17 mouse cellular contexts compared by ENCODE assay signal in genomic region chr9:32925720-32926595, GRCm38 (mm10).
DNase-seq lines count a peak whose midpoint lies in the region; ATAC-seq and TF ChIP-seq lines count a peak whose summit lies in the region.
"Had no signal": no experiment of that assay in that cellular context is flagged by ENCODE, and none has a peak within 500 bp of the region (broad histone marks: within the 10 kb centered on the region; RNA-seq: fewer than 3 reads in every experiment).

No protein-coding gene starts in this region.

- H3K27me3 ChIP-seq in lung, postnatal 0 days (replicated peaks; ENCODE audit: insufficient read depth, low read length): no peaks in the 10 kb centered on the region
- H3K27me3 ChIP-seq: embryonic facial prominence, embryonic 15.5 days; forebrain, embryonic 13.5 days had no signal

- no peak overlapping the region for H3K27ac ChIP-seq in lung, postnatal 0 days (ENCODE audit: low read length)
- H3K27ac ChIP-seq: embryonic facial prominence, embryonic 15.5 days; forebrain, embryonic 13.5 days; kidney, postnatal 0 days; macrophage had no signal

- peak; percentile 41 for DNase-seq in lung, postnatal 25 days (ENCODE audit: low spot score)
- DNase-seq in lung, postnatal 0 days (ENCODE audit: low spot score): no peak
- DNase-seq in thymus, postnatal 14 days: peak; percentile 77
- no peak for DNase-seq in adrenal gland, adult 18-20 months (ENCODE audit: low spot score in 2 of 2)
- no peak for DNase-seq in adrenal gland, postnatal 14 days
- DNase-seq: adrenal gland, adult 8-10 months; cerebellum, postnatal 25 days; gastrocnemius, postnatal 25 days; retina, postnatal 1 day had no signal

- no peaks in the 10 kb centered on the region for H3K36me3 ChIP-seq in lung, postnatal 0 days (ENCODE audit: insufficient read depth, low read length)
- H3K36me3 ChIP-seq: embryonic facial prominence, embryonic 15.5 days had no signal

- no peak overlapping the region for H3K4me3 ChIP-seq in lung, postnatal 0 days (ENCODE audit: low read depth, low read length)
- H3K4me3 ChIP-seq: embryonic facial prominence, embryonic 15.5 days; forebrain, embryonic 13.5 days had no signal

- TF ChIP-seq EP300 in lung, postnatal 0 days (IDR thresholded peaks at IDR 0.05): no peak

- no peaks in the 10 kb centered on the region for H3K9me3 ChIP-seq in lung, postnatal 0 days (ENCODE audit: low read length)
- H3K9me3 ChIP-seq: embryonic facial prominence, embryonic 15.5 days; forebrain, embryonic 13.5 days had no signal

- 65% methylated on average over 12 of the region's 12 CpGs for WGBS in lung, postnatal 0 days

- H3K4me2 ChIP-seq in lung, postnatal 0 days (replicated peaks; ENCODE audit: low read depth, low read length): no peak overlapping the region
- H3K4me2 ChIP-seq: embryonic facial prominence, embryonic 15.5 days; forebrain, embryonic 13.5 days; liver, embryonic 11.5 days had no signal

- ATAC-seq in lung, postnatal 0 days: no peak
- ATAC-seq in activated CD4-positive, CD25-positive, alpha-beta regulatory T cell, adult 4 months: peak; percentile 49
- ATAC-seq in inflammation-experienced regulatory T-cells, adult 6 months: peak; percentile 44
- ATAC-seq: forebrain, embryonic 13.5 days; midbrain, embryonic 16.5 days had no signal

- TF ChIP-seq CTCF in lung, postnatal 0 days (IDR thresholded peaks at IDR 0.05): no peak

- no peak overlapping the region for H3K9ac ChIP-seq in lung, postnatal 0 days (replicated peaks; ENCODE audit: low read depth)
- H3K9ac ChIP-seq: embryonic facial prominence, embryonic 15.5 days; forebrain, embryonic 13.5 days had no signal

- no peaks in the 10 kb centered on the region for H3K4me1 ChIP-seq in lung, postnatal 0 days (ENCODE audit: insufficient read depth, low read depth, low read length)
- H3K4me1 ChIP-seq: forebrain, embryonic 13.5 days had no signal

Comparison
In these comparisons a context has a peak if more than half of its experiments do, and no peak if none do; other contexts are left out.
1. DNase-seq: peak in lung, postnatal 25 days (single experiment) and thymus, postnatal 14 days (single experiment); none in lung, postnatal 0 days (single experiment), adrenal gland, adult 18-20 months (0 of 2) and adrenal gland, postnatal 14 days (single experiment).